Mouse (Mus musculus): ENCODE data around the gene Ehbp1. TPM values are rescaled to one million over a fixed set of nuclear protein-coding genes. Genes with fewer than 3 reads are reported as not detected.

Ehbp1 gene
- total RNA-seq, 2 experiments from 2014 or later, result 103 to 124 TPM

- intact Hi-C loops (cut with DNase I), result loop anchor here (5.0 to 10.0 kb wide), 6 partner anchors 150 to 970 kb away; partner anchors contain the start of genes Tmem17, Xpo1 and Zrsr1
- DNase-seq, result peak; percentile 97 to 99
These were observed 55.1 kb downstream of the Ehbp1 start for GRCm38 (mm10) chr11:22286885-22287512.

DNA sequence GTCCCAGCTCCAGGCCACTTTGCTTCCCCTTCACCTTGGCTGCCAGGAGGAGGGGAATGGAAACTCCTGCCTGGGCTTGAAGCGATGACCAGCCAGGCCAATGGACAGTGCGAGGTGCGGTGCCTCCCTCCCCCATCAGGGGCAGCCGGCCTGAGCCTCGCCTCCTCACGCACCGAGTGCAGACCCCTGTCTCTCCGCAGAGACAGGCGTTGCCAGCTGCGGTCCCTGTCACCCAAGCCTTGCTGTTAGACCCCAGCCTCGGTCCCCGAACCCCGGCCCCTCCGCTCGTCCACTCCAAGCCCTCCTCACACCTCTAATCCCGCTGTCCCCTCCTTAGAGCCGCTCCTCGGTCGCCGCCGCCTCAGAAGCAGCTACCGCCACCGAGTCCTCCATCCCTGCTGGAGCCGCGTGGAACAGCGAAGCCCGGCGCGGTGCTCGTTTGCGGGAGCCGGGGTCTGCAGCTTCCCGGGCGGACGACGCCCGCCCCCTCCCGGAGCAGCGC lies 55.7 kb downstream of the Ehbp1 start:
- intact Hi-C loops (cut with DNase I), result loop anchor here (5.0 to 10.0 kb wide), 6 partner anchors 151 to 971 kb away; partner anchors contain the start of genes Tmem17, Xpo1 and Zrsr1
- DNase-seq, result peak in 1 of 2 experiments; percentile 45

DNA sequence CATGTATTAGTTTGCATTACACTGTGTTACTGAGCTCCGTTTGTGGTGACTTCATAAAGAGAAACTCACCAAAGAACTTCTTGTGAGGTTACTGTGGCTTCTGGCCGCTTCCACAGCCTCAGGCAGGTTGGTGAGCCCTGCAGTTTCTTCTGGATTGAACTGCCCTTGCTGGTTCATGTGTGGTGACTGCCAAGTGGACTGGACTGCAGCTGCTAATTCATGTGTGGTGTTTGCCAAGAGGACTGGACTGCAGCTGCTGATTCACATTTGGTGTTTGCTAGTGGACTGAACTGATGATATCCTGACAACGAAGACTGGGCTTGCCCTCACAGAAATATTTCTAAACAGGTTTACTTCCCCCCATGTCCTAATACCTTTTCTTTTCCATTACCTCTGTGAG lies 65.4 kb downstream of the Ehbp1 start:
- intact Hi-C loops (cut with DNase I), result no loop called here

GRCm38 (mm10) chr11:22274144-22274543 lies 67.9 kb downstream of the Ehbp1 start:
- intact Hi-C loops (cut with DNase I), result no loop called here
- no peak for DNase-seq

More for the DNA sequence above, 65.4 kb downstream of the Ehbp1 start:
- DNase-seq, result no peak

GRCm38 (mm10) chr11:22273378-22273777 lies 68.7 kb downstream of the Ehbp1 start:
- no peak for DNase-seq
- intact Hi-C loops (cut with DNase I), result no loop called here

DNA sequence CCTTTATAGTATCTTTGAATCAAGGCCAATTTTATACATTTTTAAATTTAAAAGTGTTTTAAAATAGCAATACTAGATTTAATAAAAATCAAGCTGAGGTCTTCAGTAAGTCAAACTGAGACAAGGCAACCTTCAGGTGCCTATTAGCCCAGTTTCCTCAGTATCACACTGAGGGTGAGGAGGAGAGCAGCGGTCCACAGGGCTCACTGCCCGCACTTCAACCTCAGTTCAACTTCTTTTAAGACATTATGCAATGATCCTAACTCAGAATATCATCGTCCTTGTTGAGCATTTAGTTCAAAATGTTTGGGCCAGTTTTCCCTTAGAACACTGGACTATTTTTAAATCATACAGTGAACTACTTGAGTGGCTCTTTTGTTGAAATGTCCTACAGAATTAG lies 70.2 kb downstream of the Ehbp1 start:
- intact Hi-C loops (cut with DNase I), result no loop called here
- DNase-seq, result no peak

GRCm38 (mm10) chr11:22269643-22270042 lies 72.4 kb downstream of the Ehbp1 start:
- intact Hi-C loops (cut with DNase I), result no loop called here
- no peak for DNase-seq

DNA sequence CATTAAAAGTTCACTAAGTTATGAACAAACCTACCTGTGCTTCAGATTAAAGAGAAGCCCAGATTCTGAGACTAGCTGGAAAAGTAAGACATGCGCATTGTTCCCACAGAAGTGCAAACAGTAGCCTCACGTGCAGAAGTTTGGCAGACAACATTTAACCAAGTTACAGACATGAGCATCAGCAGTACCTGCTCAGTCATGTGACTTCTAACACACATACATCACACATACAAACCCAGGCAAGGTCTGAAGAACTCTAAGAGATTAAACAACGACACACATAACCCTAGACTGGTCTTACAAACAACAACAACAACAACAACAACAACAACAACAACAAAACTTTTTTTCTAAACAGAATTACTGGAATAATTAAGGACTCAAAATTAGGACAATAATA lies 72.9 kb downstream of the Ehbp1 start:
- no peak for DNase-seq
- intact Hi-C loops (cut with DNase I), result no loop called here

DNA sequence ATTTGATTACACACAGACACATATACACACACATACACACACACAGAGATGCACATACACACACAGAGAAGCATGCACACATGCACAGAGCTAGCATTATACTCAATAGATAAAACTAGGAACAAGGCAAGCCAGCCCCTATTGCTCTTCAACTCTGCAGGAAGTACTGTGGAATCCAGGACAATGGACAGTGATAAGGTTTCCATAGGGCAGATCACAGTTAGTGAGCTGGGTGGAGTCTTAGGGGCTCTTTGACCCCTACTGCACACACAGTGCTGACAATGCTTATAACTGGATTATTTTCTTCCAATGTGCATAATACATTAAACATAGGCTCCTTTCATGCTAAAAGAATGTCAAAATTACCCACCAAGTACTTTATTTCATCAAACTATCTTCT lies 75.1 kb downstream of the Ehbp1 start:
- DNase-seq, result no peak
- intact Hi-C loops (cut with DNase I), result no loop called here

- no peak for DNase-seq
- intact Hi-C loops (cut with DNase I), result no loop called here
These were observed 86.7 kb downstream of the Ehbp1 start for GRCm38 (mm10) chr11:22255418-22255817.

GRCm38 (mm10) chr11:22249363-22249762 lies 92.7 kb downstream of the Ehbp1 start:
- DNase-seq, result no peak
- intact Hi-C loops (cut with DNase I), result no loop called here

DNA sequence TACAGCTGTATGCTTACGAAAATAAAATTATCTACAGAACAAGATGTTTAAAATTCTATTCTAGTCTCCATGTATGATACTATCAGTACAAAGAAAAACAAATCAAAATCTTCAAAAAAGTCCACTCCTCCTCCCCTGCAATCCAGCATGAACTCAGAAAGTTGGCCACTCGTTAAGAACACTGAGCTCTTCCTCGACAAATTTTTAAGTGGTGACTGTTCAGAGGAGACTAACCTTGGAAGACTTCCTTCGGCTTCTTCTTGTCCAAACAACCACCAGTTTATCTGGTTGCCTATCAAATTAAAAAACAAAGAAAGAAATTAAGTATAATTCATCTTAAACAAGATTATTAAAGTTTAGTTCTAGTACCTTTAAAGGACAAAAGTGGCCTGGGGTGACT lies 94.4 kb downstream of the Ehbp1 start:
- intact Hi-C loops (cut with DNase I), result no loop called here
- no peak for DNase-seq

- peak; percentile 28 to 49 for DNase-seq
- intact Hi-C loops (cut with DNase I), result no loop called here
These were observed 95.0 kb downstream of the Ehbp1 start for GRCm38 (mm10) chr11:22247069-22247468.

GRCm38 (mm10) chr11:22235558-22235957 lies 106.5 kb downstream of the Ehbp1 start:
- no peak for DNase-seq
- intact Hi-C loops (cut with DNase I), result no loop called here

- intact Hi-C loops (cut with DNase I), result no loop called here
- no peak for DNase-seq
These were observed 107.4 kb downstream of the Ehbp1 start for GRCm38 (mm10) chr11:22234739-22235138.

GRCm38 (mm10) chr11:22230906-22231305 lies 111.2 kb downstream of the Ehbp1 start:
- DNase-seq, result no peak
- intact Hi-C loops (cut with DNase I), result no loop called here

- intact Hi-C loops (cut with DNase I), result loop anchor here (1.0 to 5.0 kb wide), 3 partner anchors 212 to 747 kb away; partner anchors contain the start of gene Zrsr1
- DNase-seq, result no peak
These were observed 116.5 kb downstream of the Ehbp1 start for GRCm38 (mm10) chr11:22225619-22226018.

DNA sequence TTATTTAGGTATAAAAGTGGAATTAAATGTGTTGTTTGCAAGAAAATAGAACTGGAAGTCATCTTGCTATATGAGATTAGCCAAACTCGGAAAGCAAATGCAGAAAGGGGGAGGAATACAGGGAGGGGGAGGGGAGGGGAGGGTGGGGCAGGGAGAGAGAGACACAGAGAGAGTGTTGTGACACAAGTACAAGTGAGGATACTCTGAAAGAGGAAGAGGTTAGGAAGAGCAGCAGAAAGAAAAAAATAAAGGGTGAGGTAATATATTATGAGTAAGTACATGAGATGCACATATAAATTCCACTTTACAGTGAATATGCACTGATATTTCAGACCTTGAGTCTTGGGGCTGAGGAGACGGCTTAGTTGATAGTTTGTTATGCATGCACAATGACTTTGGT lies 123.9 kb downstream of the Ehbp1 start:
- intact Hi-C loops (cut with DNase I), result no loop called here
- DNase-seq, result no peak

DNA sequence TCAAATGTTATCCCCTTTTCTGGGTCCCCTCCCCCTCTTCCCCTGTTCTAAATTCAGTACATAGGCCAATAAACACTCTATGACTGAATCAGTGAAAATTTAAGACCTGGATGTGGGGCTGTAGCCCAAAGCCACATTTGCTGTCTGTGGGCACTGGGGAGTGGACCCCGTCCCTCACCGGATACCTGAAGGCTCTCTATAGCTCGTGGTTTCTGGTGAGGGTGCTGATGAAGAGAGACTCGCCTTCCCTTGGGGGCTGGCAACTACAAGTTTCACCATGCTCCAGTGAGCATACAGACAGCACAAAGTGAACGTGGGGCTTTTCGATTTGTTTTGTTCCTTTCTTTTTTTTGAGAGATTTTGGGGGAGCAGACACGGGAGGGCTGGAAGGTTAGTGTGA lies 125.2 kb downstream of the Ehbp1 start:
- intact Hi-C loops (cut with DNase I), result no loop called here
- no peak for DNase-seq

- intact Hi-C loops (cut with DNase I), result loop anchor here (10.0 kb wide), 1 partner anchor 562 kb away; no protein-coding TSS in a partner anchor
- DNase-seq, result no peak
These were observed 135.5 kb downstream of the Ehbp1 start for GRCm38 (mm10) chr11:22206611-22207010.

DNA sequence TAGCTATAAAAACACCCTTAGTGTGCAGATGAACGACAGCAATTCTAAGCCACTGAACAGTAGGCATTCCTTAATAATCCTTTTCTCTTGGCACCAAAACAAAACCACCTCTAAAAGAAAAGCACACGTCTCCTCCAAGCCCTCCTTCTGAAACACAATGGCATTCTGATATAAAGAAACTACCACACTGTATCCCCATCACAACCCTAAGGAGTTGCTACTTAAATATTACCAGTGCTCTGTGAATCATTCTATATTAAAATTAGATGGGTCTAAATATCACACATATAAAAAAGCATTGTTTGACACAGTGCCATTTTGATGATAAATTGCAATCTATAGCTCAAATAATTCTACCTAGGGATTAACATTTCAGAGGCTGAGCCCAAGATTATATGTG lies 135.9 kb downstream of the Ehbp1 start:
- intact Hi-C loops (cut with DNase I), result loop anchor here (10.0 kb wide), 1 partner anchor 561 kb away; no protein-coding TSS in a partner anchor
- DNase-seq, result no peak

- intact Hi-C loops (cut with DNase I), result loop anchor here (10.0 kb wide), 1 partner anchor 559 kb away; no protein-coding TSS in a partner anchor
- no peak for DNase-seq
These were observed 138.7 kb downstream of the Ehbp1 start for GRCm38 (mm10) chr11:22203413-22203812.

All from heart, postnatal 36 days (tissue).